Mouse (Mus musculus): ENCODE measurements around the gene Myadm. TPM values are rescaled to one million over a fixed set of nuclear protein-coding genes. Genes with fewer than 3 reads are reported as not detected.

Myadm gene
- polyA plus RNA-seq, 1 experiment from 2014 or later = 95.0 TPM

GRCm38 (mm10) chr7:3331581-3332223, 42.8 kb downstream of the Myadm start:
- WGBS = under 1% methylated on average over 25 of the region's 27 CpGs
- Histone ChIP-seq H3K4me2 (replicated peaks; ENCODE audit: low read depth, low read length) (peak overlapping the region; percentile 68), H3K36me3 (ENCODE audit: insufficient read depth, low read length) (no peaks in the 10 kb centered on the region), H3K4me3 (ENCODE audit: low read length) (peak overlapping the region; percentile 62), H3K9me3 (ENCODE audit: low read length) (no peaks in the 10 kb centered on the region), H3K27ac (ENCODE audit: low read length) (peak overlapping the region; percentile 59; the same call in 1 of the 2 replicates), H3K9ac (replicated peaks; ENCODE audit: low read length) (peak overlapping the region; percentile 42; the same call in 1 of the 2 replicates), H3K27me3 (ENCODE audit: insufficient read depth, low read length) (peaks cover 5% of the 10 kb centered on the region; the same call in 1 of the 2 replicates), H3K4me1 (ENCODE audit: insufficient read depth, low read length) (peaks cover 15% of the 10 kb centered on the region)
- peak; percentile 90 for ATAC-seq (ENCODE audit: low FRiP score, low TSS enrichment)

- H3K9ac ChIP-seq (replicated peaks; ENCODE audit: low read length) = peak overlapping the region; percentile 42; the same call in 1 of the 2 replicates
- peak overlapping the region; percentile 68 for H3K4me2 ChIP-seq (replicated peaks; ENCODE audit: low read depth, low read length)
- no peaks in the 10 kb centered on the region for H3K36me3 ChIP-seq (ENCODE audit: insufficient read depth, low read length)
- H3K4me1 ChIP-seq (ENCODE audit: insufficient read depth, low read length) = peaks cover 15% of the 10 kb centered on the region
- WGBS = 1% methylated on average over 4 of the region's 4 CpGs
- H3K27me3 ChIP-seq (ENCODE audit: insufficient read depth, low read length) = peaks cover 5% of the 10 kb centered on the region; the same call in 1 of the 2 replicates
- peak overlapping the region; percentile 59; the same call in 1 of the 2 replicates for H3K27ac ChIP-seq (ENCODE audit: low read length)
- peak overlapping the region; percentile 62 for H3K4me3 ChIP-seq (ENCODE audit: low read length)
- H3K9me3 ChIP-seq (ENCODE audit: low read length) = no peaks in the 10 kb centered on the region
- peak; percentile 7; the same call in 1 of the 2 replicates for ATAC-seq (ENCODE audit: low FRiP score, low TSS enrichment)
Observed at GRCm38 (mm10) chr7:3332224-3332615, 43.3 kb downstream of the Myadm start.

- peak within 1 kb of the TSS; percentile 59; the same call in 1 of the 2 replicates for H3K27ac ChIP-seq (ENCODE audit: low read length)
- under 1% methylated on average over 48 of the region's 65 CpGs for WGBS
- H3K9me3 ChIP-seq (ENCODE audit: low read length) = no peaks in the 10 kb centered on the region
- H3K4me3 ChIP-seq (ENCODE audit: low read length) = peak within 1 kb of the TSS; percentile 62
- peaks cover 15% of the 10 kb centered on the region for H3K4me1 ChIP-seq (ENCODE audit: insufficient read depth, low read length)
- H3K27me3 ChIP-seq (ENCODE audit: insufficient read depth, low read length) = peaks cover 5% of the 10 kb centered on the region; the same call in 1 of the 2 replicates
- no peaks in the 10 kb centered on the region for H3K36me3 ChIP-seq (ENCODE audit: insufficient read depth, low read length)
- peak within 1 kb of the TSS; percentile 74 for H3K9ac ChIP-seq (replicated peaks; ENCODE audit: low read length)
- peak within 1 kb of the TSS; percentile 68 for H3K4me2 ChIP-seq (replicated peaks; ENCODE audit: low read depth, low read length)
- ATAC-seq (ENCODE audit: low FRiP score, low TSS enrichment) = peak; percentile 50; the same call in 1 of the 2 replicates
Observed at GRCm38 (mm10) chr7:3332619-3333521, 44.0 kb downstream of the Myadm start, which contains the start of gene Cacng7. TSS of gene Cacng7 (plus strand) at chr7:3332955.

DNA sequence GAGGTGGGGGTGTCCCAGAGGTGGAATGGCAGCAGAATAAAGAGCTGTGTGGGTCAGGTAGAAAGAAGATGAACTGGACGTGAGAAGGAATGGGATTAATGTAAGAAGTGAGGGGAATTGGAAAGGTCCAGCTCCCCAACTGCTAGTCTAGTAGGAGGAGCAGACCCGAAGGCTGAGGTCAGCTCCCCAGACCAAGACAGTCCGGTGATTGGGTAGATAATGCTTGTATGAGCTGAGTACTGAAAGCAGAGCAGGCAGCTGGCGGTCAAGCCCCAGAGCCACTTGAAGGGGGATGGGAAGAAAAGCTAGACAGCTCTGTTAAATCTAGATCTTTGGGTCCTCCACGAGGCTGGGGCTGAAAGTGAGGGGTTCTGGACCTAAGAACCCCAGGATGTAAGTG, 44.7 kb downstream of the Myadm start:
- H3K27ac ChIP-seq (ENCODE audit: low read length) = no peak overlapping the region

GRCm38 (mm10) chr7:3336412-3336811, 47.5 kb downstream of the Myadm start:
- no peak overlapping the region for H3K27ac ChIP-seq (ENCODE audit: low read length)
- no peak overlapping the region for H3K9ac ChIP-seq (replicated peaks; ENCODE audit: low read length)
- ATAC-seq (ENCODE audit: low FRiP score, low TSS enrichment) = no peak
- no peaks in the 10 kb centered on the region for H3K27me3 ChIP-seq (ENCODE audit: insufficient read depth, low read length)
- H3K9me3 ChIP-seq (ENCODE audit: low read length) = no peaks in the 10 kb centered on the region
- no peak overlapping the region for H3K4me3 ChIP-seq (ENCODE audit: low read length)
- H3K4me1 ChIP-seq (ENCODE audit: insufficient read depth, low read length) = 0 out of 2 replicates have a peak, but pooled peaks cover 7% of the 10 kb centered on the region
- 77% methylated on average over 17 of the region's 17 CpGs for WGBS
- no peak overlapping the region for H3K4me2 ChIP-seq (replicated peaks; ENCODE audit: low read depth, low read length)
- peaks cover 5% of the 10 kb centered on the region; the same call in 1 of the 2 replicates for H3K36me3 ChIP-seq (ENCODE audit: insufficient read depth, low read length)

More for the DNA sequence above, 44.7 kb downstream of the Myadm start:
- Histone ChIP-seq H3K36me3 (ENCODE audit: insufficient read depth, low read length) (no peaks in the 10 kb centered on the region), H3K9me3 (ENCODE audit: low read length) (no peaks in the 10 kb centered on the region), H3K4me2 (replicated peaks; ENCODE audit: low read depth, low read length) (peak overlapping the region; percentile 68), H3K27me3 (ENCODE audit: insufficient read depth, low read length) (peaks cover 5% of the 10 kb centered on the region; the same call in 1 of the 2 replicates), H3K4me3 (ENCODE audit: low read length) (peak overlapping the region; percentile 62), H3K4me1 (ENCODE audit: insufficient read depth, low read length) (peaks cover 15% of the 10 kb centered on the region), H3K9ac (replicated peaks; ENCODE audit: low read length) (peak overlapping the region; percentile 74)
- ATAC-seq (ENCODE audit: low FRiP score, low TSS enrichment) = no peak
- WGBS = 11% methylated on average over 5 of the region's 5 CpGs

DNA sequence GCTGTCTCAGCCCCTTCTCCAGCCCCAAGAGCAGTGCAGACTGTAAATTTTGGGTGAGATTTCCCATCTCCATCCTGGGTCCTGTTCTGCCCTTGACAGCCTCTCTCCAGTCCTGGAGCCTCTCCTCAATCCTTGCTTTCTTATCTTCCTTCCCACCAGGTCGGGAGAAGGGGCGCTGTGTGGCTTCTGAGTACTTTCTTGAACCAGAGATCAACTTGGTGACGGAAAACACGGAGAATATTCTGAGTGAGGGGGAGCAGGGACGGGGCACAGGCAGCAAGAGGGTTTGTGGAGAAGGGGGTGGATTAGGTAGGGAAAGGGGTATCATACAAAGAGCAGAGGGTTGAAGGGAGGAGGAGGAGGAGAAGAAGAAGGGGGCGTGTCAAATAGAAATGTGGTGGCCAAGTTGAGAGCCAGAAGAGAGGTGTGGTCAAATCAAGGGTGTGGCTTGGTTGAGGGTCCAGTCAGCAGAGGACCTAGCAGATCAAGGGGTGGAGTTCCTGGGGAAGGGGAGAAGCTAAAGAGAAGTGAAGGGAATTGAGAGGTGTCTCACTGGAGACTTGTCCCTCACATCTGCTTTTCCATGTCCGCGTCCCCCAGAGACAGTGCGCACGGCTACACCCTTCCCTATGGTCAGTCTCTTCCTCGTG, 49.5 kb downstream of the Myadm start:
- Histone ChIP-seq H3K27me3 (ENCODE audit: insufficient read depth, low read length) (no peaks in the 10 kb centered on the region), H3K9ac (replicated peaks; ENCODE audit: low read length) (no peak overlapping the region), H3K27ac (ENCODE audit: low read length) (no peak overlapping the region), H3K9me3 (ENCODE audit: low read length) (no peaks in the 10 kb centered on the region), H3K36me3 (ENCODE audit: insufficient read depth, low read length) (peaks cover 7% of the 10 kb centered on the region; the same call in 1 of the 2 replicates), H3K4me1 (ENCODE audit: insufficient read depth, low read length) (0 out of 2 replicates have a peak, but pooled peaks cover 3% of the 10 kb centered on the region), H3K4me3 (ENCODE audit: low read length) (no peak overlapping the region), H3K4me2 (replicated peaks; ENCODE audit: low read depth, low read length) (no peak overlapping the region)
- WGBS = 88% methylated on average over 11 of the region's 11 CpGs
- no peak for ATAC-seq (ENCODE audit: low FRiP score, low TSS enrichment)

DNA sequence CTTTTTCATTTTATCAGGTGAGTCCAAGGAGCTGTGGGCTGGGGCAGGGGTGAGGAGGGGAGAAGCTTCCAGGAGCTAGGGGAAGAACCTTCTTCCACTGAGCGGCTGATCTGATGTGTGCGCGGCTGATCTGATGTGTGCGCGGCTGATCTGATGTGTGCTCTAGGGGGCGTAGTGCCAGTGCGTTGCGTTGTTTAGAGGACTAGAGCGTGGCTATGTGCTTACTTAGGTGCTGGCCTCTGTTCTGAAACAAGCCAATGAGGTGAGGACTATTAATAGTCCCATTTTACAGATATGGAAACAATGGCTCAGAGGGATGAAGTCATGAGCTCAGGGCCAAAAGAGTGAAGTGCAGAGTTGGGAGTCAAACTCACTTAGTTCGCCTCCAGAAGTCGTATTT, 50.1 kb downstream of the Myadm start:
- WGBS = 94% methylated on average over 11 of the region's 11 CpGs
- no peak for ATAC-seq (ENCODE audit: low FRiP score, low TSS enrichment)
- H3K36me3 ChIP-seq (ENCODE audit: insufficient read depth, low read length) = peaks cover 7% of the 10 kb centered on the region; the same call in 1 of the 2 replicates
- no peaks in the 10 kb centered on the region for H3K4me1 ChIP-seq (ENCODE audit: insufficient read depth, low read length)
- no peaks in the 10 kb centered on the region for H3K27me3 ChIP-seq (ENCODE audit: insufficient read depth, low read length)
- no peak overlapping the region for H3K4me2 ChIP-seq (replicated peaks; ENCODE audit: low read depth, low read length)
- H3K4me3 ChIP-seq (ENCODE audit: low read length) = no peak overlapping the region
- no peaks in the 10 kb centered on the region for H3K9me3 ChIP-seq (ENCODE audit: low read length)
- no peak overlapping the region for H3K9ac ChIP-seq (replicated peaks; ENCODE audit: low read length)
- H3K27ac ChIP-seq (ENCODE audit: low read length) = no peak overlapping the region

DNA sequence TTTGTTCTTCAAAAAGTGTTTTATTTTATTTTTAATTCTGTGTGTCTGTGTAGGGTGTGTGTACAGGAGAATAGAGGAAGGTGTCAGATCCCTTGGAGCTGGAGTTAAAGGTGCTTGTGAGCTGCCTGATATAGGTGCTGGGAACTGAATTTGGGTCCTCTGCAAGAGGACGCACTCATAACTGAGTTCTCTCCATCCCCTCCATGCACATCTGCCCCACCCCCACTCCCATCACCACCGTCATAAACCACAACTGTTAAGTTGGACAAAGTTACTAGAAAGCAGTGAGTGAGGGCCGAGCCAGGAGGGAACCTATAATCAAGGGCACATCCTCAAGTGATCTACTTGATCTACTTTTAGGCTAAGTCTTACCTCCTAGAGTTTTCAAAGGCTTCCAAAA, 55.0 kb downstream of the Myadm start:
- Histone ChIP-seq H3K27me3 (ENCODE audit: insufficient read depth, low read length) (no peaks in the 10 kb centered on the region), H3K9ac (replicated peaks; ENCODE audit: low read length) (no peak overlapping the region), H3K36me3 (ENCODE audit: insufficient read depth, low read length) (peaks cover 7% of the 10 kb centered on the region; the same call in 1 of the 2 replicates), H3K4me2 (replicated peaks; ENCODE audit: low read depth, low read length) (no peak overlapping the region), H3K27ac (ENCODE audit: low read length) (no peak overlapping the region), H3K4me3 (ENCODE audit: low read length) (no peak overlapping the region), H3K4me1 (ENCODE audit: insufficient read depth, low read length) (no peaks in the 10 kb centered on the region), H3K9me3 (ENCODE audit: low read length) (no peaks in the 10 kb centered on the region)
- WGBS = 92% methylated on average over 3 of the region's 3 CpGs
- no peak for ATAC-seq (ENCODE audit: low FRiP score, low TSS enrichment)

DNA sequence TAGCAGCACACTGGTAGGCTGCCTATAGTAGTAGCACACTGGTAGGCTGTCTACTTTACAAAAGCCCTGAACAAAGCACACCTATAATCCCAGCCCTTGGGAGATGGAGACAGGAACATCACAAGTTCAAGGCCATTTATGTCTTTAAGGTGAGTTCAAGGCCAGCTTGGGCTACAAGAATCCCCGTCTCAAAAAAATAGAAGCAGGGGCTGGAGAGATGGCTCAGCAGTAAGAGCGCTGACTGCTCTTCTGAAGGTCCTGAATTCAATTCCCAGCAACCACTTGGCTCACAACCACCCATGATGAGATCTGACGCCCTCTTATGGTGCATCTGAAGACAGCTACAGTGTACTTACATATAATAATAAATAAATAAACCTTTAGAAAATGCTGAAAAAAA, 56.4 kb downstream of the Myadm start:
- no peak overlapping the region for H3K9ac ChIP-seq (replicated peaks; ENCODE audit: low read length)
- H3K9me3 ChIP-seq (ENCODE audit: low read length) = no peaks in the 10 kb centered on the region
- no peak overlapping the region for H3K4me2 ChIP-seq (replicated peaks; ENCODE audit: low read depth, low read length)
- 96% methylated on average over 3 of the region's 3 CpGs for WGBS
- H3K27ac ChIP-seq (ENCODE audit: low read length) = no peak overlapping the region
- H3K27me3 ChIP-seq (ENCODE audit: insufficient read depth, low read length) = no peaks in the 10 kb centered on the region
- H3K4me3 ChIP-seq (ENCODE audit: low read length) = no peak overlapping the region
- no peak for ATAC-seq (ENCODE audit: low FRiP score, low TSS enrichment)
- H3K36me3 ChIP-seq (ENCODE audit: insufficient read depth, low read length) = peaks cover 7% of the 10 kb centered on the region; the same call in 1 of the 2 replicates
- no peaks in the 10 kb centered on the region for H3K4me1 ChIP-seq (ENCODE audit: insufficient read depth, low read length)
